Mouse (Mus musculus) forebrain, embryonic 12.5 days (tissue): ENCODE data around the gene Agrp. TPM values are rescaled to one million over a fixed set of nuclear protein-coding genes. Genes with fewer than 3 reads are reported as not detected.

Experiments
- ATAC-seq: fragments of 200-750 bp; cut with Nextera tagmentation; 2 replicates; pipeline ENCODE4 v1.8.0; 2017; ENCODE audit warnings: moderate TSS enrichment; ENCODE audit not compliant: low FRiP score
- H3K27ac ChIP-seq: fragments of 300-500 bp; sonication (generic); 2 replicates; pipeline ENCODE4 v1.5.1; 2016; ENCODE audit warnings: mild to moderate bottlenecking
- H3K27me3 ChIP-seq: fragments of 300-500 bp; sonication (generic); 2 replicates; pipeline ENCODE4 v1.6.1; 2016; ENCODE audit warnings: mild to moderate bottlenecking
- H3K36me3 ChIP-seq: fragments of 300-500 bp; sonication (generic); replicated peaks from 2 replicates; pipeline ENCODE4 v1.6.1; 2016; ENCODE audit warnings: mild to moderate bottlenecking
- H3K4me1 ChIP-seq: fragments of 300-500 bp; sonication (generic); 2 replicates; pipeline ENCODE4 v1.6.1; 2016
- H3K4me2 ChIP-seq: fragments of 300-500 bp; sonication (generic); 2 replicates; pipeline ENCODE4 v1.6.1; 2016; ENCODE audit warnings: mild to moderate bottlenecking, moderate library complexity
- H3K4me3 ChIP-seq: fragments of 300-500 bp; sonication (generic); replicated peaks from 2 replicates; pipeline ENCODE4 v1.5.1; 2016; ENCODE audit warnings: mild to moderate bottlenecking
- H3K9ac ChIP-seq: fragments of 300-500 bp; sonication (generic); 2 replicates; pipeline ENCODE4 v1.6.1; 2016; ENCODE audit warnings: mild to moderate bottlenecking
- H3K9me3 ChIP-seq: fragments of 300-500 bp; sonication (generic); 2 replicates; pipeline ENCODE4 v1.6.1; 2016
- WGBS: fragments of 180-500 bp; shearing (Covaris S2); methylation state at CpG from one replicate; pipeline ENCODE4 v1.1.7; 2016; 5-methylcytosine and 5-hydroxymethylcytosine counted together
- polyA plus RNA-seq: library from polyadenylated mRNA; unstranded; fragments of >200 nt; fragmentation: Nextera tagmentation; extraction: Ambion mirVana; gene quantifications from 2 replicates; pipeline ENCODE4 v1.2.1, GENCODE M21; 2016

Gene Agrp
- polyA plus RNA-seq, 1 experiment from 2014 or later: 0.61 TPM

- H3K36me3 ChIP-seq: 0 out of 2 replicates have a peak, but pooled peaks cover 3% of the 10 kb centered on the region
- H3K4me3 ChIP-seq: peak within 1 kb of the TSS; percentile 90
- peak within 1 kb of the TSS; percentile 100 for H3K27ac ChIP-seq
- ATAC-seq: peak; percentile 93
- no peaks in the 10 kb centered on the region for H3K27me3 ChIP-seq
- H3K4me1 ChIP-seq: peaks cover 25% of the 10 kb centered on the region
- H3K9me3 ChIP-seq: no peaks in the 10 kb centered on the region
- peak within 1 kb of the TSS; percentile 98 for H3K9ac ChIP-seq
- H3K4me2 ChIP-seq: peak within 1 kb of the TSS; percentile 88
- under 1% methylated on average over 103 of the region's 126 CpGs for WGBS
These were observed 903 bp downstream of the Agrp start, which contains the start of gene Ctcf for GRCm38 (mm10) chr8:105636018-105636962. Gene Ctcf (plus strand): TSS chr8:105636568.

GRCm38 (mm10) chr8:105635481-105635880, 1.7 kb downstream of the Agrp start:
- WGBS: 1% methylated on average over 11 of the region's 11 CpGs
- 0 out of 2 replicates have a peak, but pooled peaks cover 3% of the 10 kb centered on the region for H3K36me3 ChIP-seq
- no peaks in the 10 kb centered on the region for H3K27me3 ChIP-seq
- peak overlapping the region; percentile 100 for H3K27ac ChIP-seq
- H3K4me1 ChIP-seq: peaks cover 25% of the 10 kb centered on the region
- peak overlapping the region; percentile 88 for H3K4me2 ChIP-seq
- ATAC-seq: no peak
- peak overlapping the region; percentile 90 for H3K4me3 ChIP-seq
- H3K9me3 ChIP-seq: no peaks in the 10 kb centered on the region
- H3K9ac ChIP-seq: peak overlapping the region; percentile 98

GRCm38 (mm10) chr8:105634771-105635458, 2.3 kb downstream of the Agrp start:
- Histone ChIP-seq H3K4me1 (peaks cover 25% of the 10 kb centered on the region), H3K4me2 (peak overlapping the region; percentile 88), H3K27me3 (no peaks in the 10 kb centered on the region), H3K4me3 (peak overlapping the region; percentile 90), H3K36me3 (0 out of 2 replicates have a peak, but pooled peaks cover 3% of the 10 kb centered on the region), H3K9me3 (no peaks in the 10 kb centered on the region), H3K27ac (no peak overlapping the region), H3K9ac (peak overlapping the region; percentile 98)
- WGBS: 89% methylated on average over 2 of the region's 2 CpGs
- ATAC-seq: no peak

GRCm38 (mm10) chr8:105629337-105629736, 7.9 kb downstream of the Agrp start:
- Histone ChIP-seq H3K27ac (no peak overlapping the region), H3K9me3 (no peaks in the 10 kb centered on the region), H3K4me2 (no peak overlapping the region), H3K36me3 (no peaks in the 10 kb centered on the region), H3K4me3 (no peak overlapping the region), H3K4me1 (peaks cover 7% of the 10 kb centered on the region; the same call in 1 of the 2 replicates), H3K27me3 (no peaks in the 10 kb centered on the region), H3K9ac (no peak overlapping the region)
- ATAC-seq: no peak
- WGBS: 87% methylated on average over 4 of the region's 4 CpGs

- no peak overlapping the region for H3K4me3 ChIP-seq
- H3K4me1 ChIP-seq: peaks cover 27% of the 10 kb centered on the region
- no peak for ATAC-seq
- H3K9ac ChIP-seq: no peak overlapping the region
- H3K27ac ChIP-seq: no peak overlapping the region
- no peaks in the 10 kb centered on the region for H3K27me3 ChIP-seq
- peaks cover 14% of the 10 kb centered on the region for H3K36me3 ChIP-seq
- 53% methylated on average over 1 of the region's 1 CpGs for WGBS
- no peak overlapping the region for H3K4me2 ChIP-seq
- H3K9me3 ChIP-seq: no peaks in the 10 kb centered on the region
These were observed 11.1 kb downstream of the Agrp start for GRCm38 (mm10) chr8:105626086-105626485.

GRCm38 (mm10) chr8:105624831-105625230, 12.4 kb downstream of the Agrp start:
- Histone ChIP-seq H3K27me3 (no peaks in the 10 kb centered on the region), H3K9me3 (no peaks in the 10 kb centered on the region), H3K4me2 (no peak overlapping the region), H3K4me1 (peaks cover 27% of the 10 kb centered on the region), H3K27ac (no peak overlapping the region), H3K36me3 (peaks cover 26% of the 10 kb centered on the region), H3K9ac (no peak overlapping the region), H3K4me3 (no peak overlapping the region)
- ATAC-seq: no peak
- WGBS: 78% methylated on average over 1 of the region's 1 CpGs

- Histone ChIP-seq H3K4me3 (no peak overlapping the region), H3K27me3 (no peaks in the 10 kb centered on the region), H3K4me1 (peaks cover 27% of the 10 kb centered on the region), H3K27ac (no peak overlapping the region), H3K9ac (no peak overlapping the region), H3K4me2 (no peak overlapping the region), H3K9me3 (no peaks in the 10 kb centered on the region), H3K36me3 (peaks cover 31% of the 10 kb centered on the region)
- 57% methylated on average over 3 of the region's 3 CpGs for WGBS
- ATAC-seq: no peak
These were observed 12.8 kb downstream of the Agrp start for GRCm38 (mm10) chr8:105624401-105624800.

GRCm38 (mm10) chr8:105623679-105624245, 13.4 kb downstream of the Agrp start:
- no peak overlapping the region for H3K4me2 ChIP-seq
- H3K9ac ChIP-seq: no peak overlapping the region
- 52% methylated on average over 7 of the region's 7 CpGs for WGBS
- no peaks in the 10 kb centered on the region for H3K9me3 ChIP-seq
- H3K27ac ChIP-seq: 0 out of 2 replicates have a peak overlapping the region, but pooled peaks have one; percentile 5
- peaks cover 37% of the 10 kb centered on the region for H3K36me3 ChIP-seq
- ATAC-seq: no peak
- H3K27me3 ChIP-seq: no peaks in the 10 kb centered on the region
- no peak overlapping the region for H3K4me3 ChIP-seq
- H3K4me1 ChIP-seq: peaks cover 27% of the 10 kb centered on the region

GRCm38 (mm10) chr8:105623118-105623517, 14.1 kb downstream of the Agrp start:
- Histone ChIP-seq H3K27me3 (no peaks in the 10 kb centered on the region), H3K4me1 (peaks cover 27% of the 10 kb centered on the region), H3K4me3 (no peak overlapping the region), H3K9ac (no peak overlapping the region), H3K27ac (peak overlapping the region; percentile 50; the same call in 1 of the 2 replicates), H3K4me2 (no peak overlapping the region), H3K36me3 (peaks cover 43% of the 10 kb centered on the region), H3K9me3 (no peaks in the 10 kb centered on the region)
- WGBS: 22% methylated on average over 5 of the region's 5 CpGs
- no peak for ATAC-seq

- H3K27me3 ChIP-seq: no peaks in the 10 kb centered on the region
- no peak overlapping the region for H3K4me3 ChIP-seq
- H3K4me2 ChIP-seq: no peak overlapping the region
- H3K36me3 ChIP-seq: peaks cover 49% of the 10 kb centered on the region
- H3K9me3 ChIP-seq: no peaks in the 10 kb centered on the region
- no peak overlapping the region for H3K9ac ChIP-seq
- WGBS: 9% methylated on average over 8 of the region's 8 CpGs
- ATAC-seq: peak; percentile 88
- H3K4me1 ChIP-seq: peaks cover 27% of the 10 kb centered on the region
- H3K27ac ChIP-seq: peak overlapping the region; percentile 74
These were observed 14.7 kb downstream of the Agrp start for GRCm38 (mm10) chr8:105622421-105622920.

- H3K27me3 ChIP-seq: no peaks in the 10 kb centered on the region
- peaks cover 27% of the 10 kb centered on the region for H3K4me1 ChIP-seq
- H3K9me3 ChIP-seq: no peaks in the 10 kb centered on the region
- ATAC-seq: 0 out of 2 replicates have a peak, but pooled peaks have one; percentile 3
- peaks cover 56% of the 10 kb centered on the region for H3K36me3 ChIP-seq
- 58% methylated on average over 4 of the region's 4 CpGs for WGBS
- H3K4me3 ChIP-seq: no peak overlapping the region
- no peak overlapping the region for H3K9ac ChIP-seq
- no peak overlapping the region for H3K4me2 ChIP-seq
- peak overlapping the region; percentile 74 for H3K27ac ChIP-seq
These were observed 15.4 kb downstream of the Agrp start for GRCm38 (mm10) chr8:105621841-105622240.
